Mouse (Mus musculus) limb, embryonic 15.5 days (tissue): ENCODE measurements around the gene Hps5. TPM values are rescaled to one million over a fixed set of nuclear protein-coding genes. Genes with fewer than 3 reads are reported as not detected.

Source experiments
- ATAC-seq: fragments of 200-750 bp; cut with Nextera tagmentation; 2 replicates; pipeline ENCODE4 v1.8.0; 2017; ENCODE audit warnings: low read depth, moderate TSS enrichment; ENCODE audit not compliant: insufficient number of reproducible peaks, low FRiP score, low TSS enrichment
- H3K27ac ChIP-seq: fragments of 300-500 bp; sonication (generic); 2 replicates; pipeline ENCODE4 v1.5.1; 2015; ENCODE audit warnings: moderate library complexity, mild to moderate bottlenecking, inconsistent platforms
- H3K27me3 ChIP-seq: fragments of 300-500 bp; sonication (generic); 2 replicates; pipeline ENCODE4 v1.6.1; 2015; ENCODE audit warnings: inconsistent platforms
- H3K36me3 ChIP-seq: fragments of 300-500 bp; sonication (generic); 2 replicates; pipeline ENCODE4 v1.6.1; 2015; ENCODE audit warnings: inconsistent platforms
- H3K4me1 ChIP-seq: fragments of 300-500 bp; sonication (generic); 2 replicates; pipeline ENCODE4 v1.6.1; 2015; ENCODE audit warnings: inconsistent platforms
- H3K4me2 ChIP-seq: fragments of 300-500 bp; sonication (generic); 2 replicates; pipeline ENCODE4 v1.6.1; 2015; ENCODE audit warnings: mild to moderate bottlenecking, inconsistent platforms
- H3K4me3 ChIP-seq: fragments of 300-500 bp; sonication (generic); 2 replicates; pipeline ENCODE4 v1.5.1; 2015; ENCODE audit warnings: mild to moderate bottlenecking, inconsistent platforms
- H3K9ac ChIP-seq: fragments of 300-500 bp; sonication (generic); 2 replicates; pipeline ENCODE4 v1.6.1; 2015; ENCODE audit warnings: inconsistent platforms
- H3K9me3 ChIP-seq: fragments of 300-500 bp; sonication (generic); 2 replicates; pipeline ENCODE4 v1.6.1; 2016; ENCODE audit warnings: inconsistent platforms
- WGBS: fragments of 180-500 bp; shearing (Covaris S2); methylation state at CpG from one replicate; pipeline ENCODE4 v1.1.7; 2015; 5-methylcytosine and 5-hydroxymethylcytosine counted together
- polyA plus RNA-seq: library from polyadenylated mRNA; unstranded; fragments of >200 nt; fragmentation: Nextera tagmentation; extraction: Ambion mirVana; gene quantifications from 2 replicates; pipeline ENCODE4 v1.2.1, GENCODE M21; 2015

The Hps5 gene
- polyA plus RNA-seq, result 20.8 and 23.2 TPM in 2 replicates

- Histone ChIP-seq H3K36me3 (peaks cover 15% of the 10 kb centered on the region), H3K4me1 (peaks cover 20% of the 10 kb centered on the region), H3K27me3 (no peaks in the 10 kb centered on the region), H3K4me3 (peak within 1 kb of the TSS; percentile 92), H3K9me3 (no peaks in the 10 kb centered on the region), H3K9ac (peak within 1 kb of the TSS; percentile 78), H3K27ac (peak within 1 kb of the TSS; percentile 85), H3K4me2 (peak within 1 kb of the TSS; percentile 87)
- ATAC-seq, result peak; percentile 97
- under 1% methylated on average over 74 of the region's 75 CpGs for WGBS
Measured at GRCm38 (mm10) chr7:46795287-46796205, at the start of gene Hps5, which contains the start of gene Gtf2h1. Hps5 (minus strand) TSS chr7:46796064. Gtf2h1 (plus strand) TSS chr7:46796103.

DNA sequence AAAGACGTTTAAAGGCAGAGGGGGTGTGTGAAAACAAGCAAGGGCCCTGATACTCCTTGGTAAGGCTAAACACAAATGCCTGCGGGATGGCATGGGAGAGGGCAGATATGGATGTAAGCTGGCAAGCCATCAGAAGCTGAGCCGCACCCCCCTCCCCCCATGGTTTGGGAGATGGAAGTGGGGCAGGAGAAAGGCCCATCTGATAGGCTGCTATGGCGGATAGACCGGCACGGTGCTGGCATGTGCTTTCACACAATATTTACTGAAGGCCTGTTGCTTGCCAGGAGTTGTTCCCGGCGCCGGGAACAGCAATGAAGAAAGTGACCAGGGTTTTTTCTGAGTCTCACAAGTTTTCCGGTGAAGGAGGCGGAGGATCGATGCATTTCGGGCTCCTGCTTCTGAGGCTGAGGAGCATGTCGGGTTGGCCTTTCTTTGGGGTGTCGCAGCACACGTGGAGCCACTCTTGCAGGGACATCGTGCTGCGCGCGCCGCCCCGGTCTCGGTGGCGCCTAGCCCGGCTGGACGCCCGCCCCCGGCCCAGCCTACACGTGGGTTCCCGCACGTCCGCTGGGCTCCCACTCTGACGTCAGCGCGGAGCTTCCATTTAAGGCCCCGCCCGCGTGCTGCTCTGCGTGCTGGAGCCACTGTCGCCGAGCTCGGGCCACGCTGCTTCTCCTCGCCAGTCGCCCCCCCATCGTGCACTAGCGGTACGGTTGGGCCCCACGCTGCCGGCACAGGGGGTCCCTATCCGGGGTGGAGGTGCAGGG, 49.5 kb upstream of the Hps5 start:
- Histone ChIP-seq H3K9me3 (no peaks in the 10 kb centered on the region), H3K4me2 (peak overlapping the region; percentile 82), H3K9ac (peak overlapping the region; percentile 94), H3K36me3 (peaks cover 27% of the 10 kb centered on the region), H3K27ac (peak overlapping the region; percentile 98), H3K27me3 (0 out of 2 replicates have a peak, but pooled peaks cover 4% of the 10 kb centered on the region), H3K4me1 (peaks cover 28% of the 10 kb centered on the region), H3K4me3 (peak overlapping the region; percentile 87)
- ATAC-seq, result peak; percentile 88
- under 1% methylated on average over 50 of the region's 51 CpGs for WGBS

GRCm38 (mm10) chr7:46843576-46843975, 47.7 kb upstream of the Hps5 start:
- Histone ChIP-seq H3K27ac (no peak overlapping the region), H3K4me2 (no peak overlapping the region), H3K9me3 (no peaks in the 10 kb centered on the region), H3K9ac (no peak overlapping the region), H3K36me3 (peaks cover 10% of the 10 kb centered on the region), H3K4me1 (peaks cover 39% of the 10 kb centered on the region), H3K4me3 (no peak overlapping the region), H3K27me3 (0 out of 2 replicates have a peak, but pooled peaks cover 4% of the 10 kb centered on the region)
- WGBS, result 80% methylated on average over 4 of the region's 4 CpGs
- no peak for ATAC-seq

GRCm38 (mm10) chr7:46842278-46842677, 46.4 kb upstream of the Hps5 start:
- no peak for ATAC-seq
- Histone ChIP-seq H3K9ac (no peak overlapping the region), H3K27ac (no peak overlapping the region), H3K4me2 (no peak overlapping the region), H3K4me3 (no peak overlapping the region), H3K27me3 (0 out of 2 replicates have a peak, but pooled peaks cover 4% of the 10 kb centered on the region), H3K36me3 (no peaks in the 10 kb centered on the region), H3K4me1 (peaks cover 43% of the 10 kb centered on the region), H3K9me3 (no peaks in the 10 kb centered on the region)
- 26% methylated on average over 5 of the region's 5 CpGs for WGBS

- ATAC-seq, result no peak
- H3K27ac ChIP-seq, result no peak within 1 kb of the TSS
- H3K36me3 ChIP-seq, result no peaks in the 10 kb centered on the region
- 26% methylated on average over 6 of the region's 6 CpGs for WGBS
- H3K9me3 ChIP-seq, result no peaks in the 10 kb centered on the region
- no peak within 1 kb of the TSS for H3K4me3 ChIP-seq
- peaks cover 37% of the 10 kb centered on the region for H3K4me1 ChIP-seq
- H3K27me3 ChIP-seq, result 0 out of 2 replicates have a peak, but pooled peaks cover 4% of the 10 kb centered on the region
- no peak within 1 kb of the TSS for H3K4me2 ChIP-seq
- no peak within 1 kb of the TSS for H3K9ac ChIP-seq
Measured at GRCm38 (mm10) chr7:46840787-46841525, 45.1 kb upstream of the Hps5 start, which contains the start of gene Ldha. Ldha (plus strand) TSS chr7:46841475.

- H3K4me3 ChIP-seq, result no peak overlapping the region
- ATAC-seq, result no peak
- H3K36me3 ChIP-seq, result no peaks in the 10 kb centered on the region
- H3K4me2 ChIP-seq, result no peak overlapping the region
- H3K9ac ChIP-seq, result no peak overlapping the region
- H3K9me3 ChIP-seq, result no peaks in the 10 kb centered on the region
- H3K27me3 ChIP-seq, result 0 out of 2 replicates have a peak, but pooled peaks cover 4% of the 10 kb centered on the region
- WGBS, result 55% methylated on average over 4 of the region's 4 CpGs
- peaks cover 36% of the 10 kb centered on the region for H3K4me1 ChIP-seq
- no peak overlapping the region for H3K27ac ChIP-seq
Measured at GRCm38 (mm10) chr7:46840326-46840725, 44.5 kb upstream of the Hps5 start.

- Histone ChIP-seq H3K27me3 (0 out of 2 replicates have a peak, but pooled peaks cover 4% of the 10 kb centered on the region), H3K4me2 (no peak overlapping the region), H3K9ac (no peak overlapping the region), H3K27ac (peak overlapping the region; percentile 87; the same call in 1 of the 2 replicates), H3K4me3 (no peak overlapping the region), H3K9me3 (no peaks in the 10 kb centered on the region), H3K36me3 (no peaks in the 10 kb centered on the region), H3K4me1 (peaks cover 31% of the 10 kb centered on the region)
- WGBS, result 61% methylated on average over 5 of the region's 5 CpGs
- ATAC-seq, result no peak
Measured at GRCm38 (mm10) chr7:46839861-46840260, 44.0 kb upstream of the Hps5 start.

GRCm38 (mm10) chr7:46839446-46839845, 43.6 kb upstream of the Hps5 start:
- H3K4me3 ChIP-seq, result no peak overlapping the region; the same call in 1 of the 2 replicates
- H3K27me3 ChIP-seq, result 0 out of 2 replicates have a peak, but pooled peaks cover 4% of the 10 kb centered on the region
- H3K36me3 ChIP-seq, result no peaks in the 10 kb centered on the region
- H3K4me2 ChIP-seq, result peak overlapping the region; percentile 42
- 36% methylated on average over 7 of the region's 7 CpGs for WGBS
- H3K9me3 ChIP-seq, result no peaks in the 10 kb centered on the region
- peaks cover 27% of the 10 kb centered on the region for H3K4me1 ChIP-seq
- H3K27ac ChIP-seq, result peak overlapping the region; percentile 87
- ATAC-seq, result no peak
- H3K9ac ChIP-seq, result no peak overlapping the region

GRCm38 (mm10) chr7:46838891-46839302, 43.0 kb upstream of the Hps5 start:
- Histone ChIP-seq H3K4me2 (peak overlapping the region; percentile 42), H3K27ac (peak overlapping the region; percentile 87), H3K9ac (no peak overlapping the region), H3K4me3 (peak overlapping the region; percentile 7), H3K4me1 (peaks cover 27% of the 10 kb centered on the region), H3K27me3 (0 out of 2 replicates have a peak, but pooled peaks cover 4% of the 10 kb centered on the region), H3K9me3 (no peaks in the 10 kb centered on the region), H3K36me3 (no peaks in the 10 kb centered on the region)
- ATAC-seq, result peak; percentile 78
- WGBS, result 4% methylated on average over 8 of the region's 8 CpGs

DNA sequence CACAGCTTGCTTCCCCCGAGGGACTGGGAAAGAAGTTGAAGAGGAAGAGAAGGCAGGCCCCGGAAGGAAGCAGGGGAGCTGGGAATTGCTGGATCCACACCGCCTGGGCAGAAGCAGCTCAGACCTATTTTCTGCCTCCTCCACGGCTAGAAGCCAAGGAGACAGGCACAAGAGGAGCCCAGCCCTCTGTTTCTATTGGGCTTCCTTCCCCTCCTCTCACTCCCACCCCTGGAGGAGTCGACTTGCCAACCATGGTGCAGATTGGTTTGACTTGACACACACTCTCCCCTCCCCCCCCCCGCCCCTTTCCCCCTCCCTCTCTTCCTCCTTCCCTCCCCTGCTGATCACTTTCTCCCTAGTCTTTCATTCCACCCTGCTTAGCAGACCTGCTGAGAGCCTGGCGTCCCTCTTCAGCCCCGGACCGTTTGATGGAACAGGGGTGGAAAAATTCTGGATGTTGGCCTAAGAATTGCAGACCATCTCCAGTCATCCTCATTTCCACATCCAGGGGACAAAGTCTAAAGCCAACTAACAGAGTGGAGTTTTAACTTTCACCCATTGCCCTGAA, 42.3 kb upstream of the Hps5 start:
- Histone ChIP-seq H3K9ac (peak overlapping the region; percentile 20; the same call in 1 of the 2 replicates), H3K4me1 (peaks cover 27% of the 10 kb centered on the region), H3K36me3 (no peaks in the 10 kb centered on the region), H3K27me3 (0 out of 2 replicates have a peak, but pooled peaks cover 4% of the 10 kb centered on the region), H3K4me2 (peak overlapping the region; percentile 42), H3K9me3 (no peaks in the 10 kb centered on the region), H3K27ac (peak overlapping the region; percentile 87), H3K4me3 (peak overlapping the region; percentile 11; the same call in 1 of the 2 replicates)
- peak; percentile 50 for ATAC-seq
- WGBS, result 2% methylated on average over 8 of the region's 9 CpGs
